ENCODE assay signal across 8 mouse cellular contexts in the genomic region with DNA sequence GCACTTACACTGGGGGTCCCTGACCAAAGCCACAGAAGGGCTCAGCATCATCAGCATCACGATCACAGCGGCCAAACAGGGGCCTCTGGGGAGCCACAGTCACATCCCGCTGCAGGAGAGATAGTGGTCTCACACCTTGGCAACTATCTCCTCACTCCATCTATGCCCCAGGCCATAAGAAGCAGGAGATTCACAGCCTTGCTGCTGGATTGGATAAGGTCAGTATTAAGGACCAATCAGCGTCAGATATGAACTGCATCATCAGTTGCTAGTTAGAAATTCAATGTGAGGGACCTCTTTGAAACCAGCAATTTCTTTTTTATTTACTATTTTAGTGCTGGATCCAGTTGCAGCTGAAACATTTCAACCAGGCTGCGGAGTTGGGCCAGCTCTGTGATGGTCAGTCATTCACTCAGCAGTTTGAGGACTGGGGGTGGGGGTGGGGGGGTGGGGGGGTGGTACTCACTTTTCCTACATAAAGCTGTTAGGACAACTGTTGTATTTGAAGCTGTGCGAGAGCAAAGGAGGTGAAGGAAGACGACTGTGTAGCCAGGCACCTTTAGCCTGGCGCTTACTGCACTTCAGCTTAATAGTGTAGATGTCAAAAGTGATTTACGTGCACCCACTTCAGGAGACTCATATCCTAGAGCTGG. TPM values are rescaled to one million over a fixed set of nuclear protein-coding genes. Genes with fewer than 3 reads are reported as not detected.
DNase-seq lines count a peak whose midpoint lies in the region; ATAC-seq lines count a peak whose summit lies in the region.
"Had no signal": no experiment of that assay in that cellular context is flagged by ENCODE, and none has a peak within 500 bp of the region (broad histone marks: within the 10 kb centered on the region; RNA-seq: fewer than 3 reads in every experiment).

No protein-coding gene starts in this region.

- no peaks in the 10 kb centered on the region for H3K27me3 ChIP-seq in forebrain, embryonic 13.5 days
- H3K27me3 ChIP-seq in hindbrain, embryonic 13.5 days = no peaks in the 10 kb centered on the region

- peak; percentile 68 for DNase-seq in MEL-GATA-1-ER (ENCODE audit: extremely low read depth, low read depth)
- peak; percentile 10 to 45 for DNase-seq in layer of hippocampus, postnatal 36 days
- DNase-seq in lung, postnatal 36 days = peak; percentile 94
- peak; percentile 25 to 33 for DNase-seq in right cerebral cortex, postnatal 36 days (ENCODE audit: low spot score in 2 of 2)

- WGBS in forebrain, embryonic 13.5 days = 20% methylated on average over 9 of the region's 9 CpGs
- WGBS in hindbrain, embryonic 13.5 days = 13% methylated on average over 9 of the region's 9 CpGs

- no peaks in the 10 kb centered on the region for H3K9me3 ChIP-seq in forebrain, embryonic 13.5 days (replicated peaks)
- H3K9me3 ChIP-seq in hindbrain, embryonic 13.5 days = no peaks in the 10 kb centered on the region

- H3K9ac ChIP-seq in forebrain, embryonic 13.5 days = no peak overlapping the region
- H3K9ac ChIP-seq in hindbrain, embryonic 13.5 days = peak overlapping the region; percentile 86; the same call in 1 of the 2 replicates

- no peaks in the 10 kb centered on the region for H3K4me1 ChIP-seq in brown adipose tissue, adult 24 weeks (ENCODE audit: control insufficient read depth, insufficient read depth, insufficient read length, low read length)
- H3K4me1 ChIP-seq in forebrain, embryonic 13.5 days = no peaks in the 10 kb centered on the region; the same call in 1 of the 2 replicates
- H3K4me1 ChIP-seq in hindbrain, embryonic 13.5 days (replicated peaks) = peaks cover 8% of the 10 kb centered on the region

- H3K4me2 ChIP-seq in forebrain, embryonic 13.5 days = peak overlapping the region; percentile 65
- peak overlapping the region; percentile 62 for H3K4me2 ChIP-seq in hindbrain, embryonic 13.5 days

- no peak overlapping the region for H3K27ac ChIP-seq in brown adipose tissue, adult 24 weeks (replicated peaks; ENCODE audit: low read depth, low read length)
- peak overlapping the region; percentile 97 for H3K27ac ChIP-seq in forebrain, embryonic 13.5 days
- peak overlapping the region; percentile 98 for H3K27ac ChIP-seq in hindbrain, embryonic 13.5 days

- 0 out of 2 replicates have a peak overlapping the region, but pooled peaks have one; percentile 12 for H3K4me3 ChIP-seq in brown adipose tissue, adult 24 weeks (ENCODE audit: insufficient read depth, low read depth, low read length)
- H3K4me3 ChIP-seq in forebrain, embryonic 13.5 days = peak overlapping the region; percentile 58
- peak overlapping the region; percentile 58 for H3K4me3 ChIP-seq in hindbrain, embryonic 13.5 days
- H3K4me3 ChIP-seq: myocyte had no signal

- no peaks in the 10 kb centered on the region for H3K36me3 ChIP-seq in forebrain, embryonic 13.5 days (ENCODE audit: poor library complexity, severe bottlenecking)
- H3K36me3 ChIP-seq in hindbrain, embryonic 13.5 days = no peaks in the 10 kb centered on the region

- peak; percentile 88 for ATAC-seq in forebrain, embryonic 13.5 days
- peak; percentile 88 for ATAC-seq in hindbrain, embryonic 13.5 days (ENCODE audit: low FRiP score)

RNA-seq across cellular contexts. Expression of a gene that starts 0.4 kb away (rescaled TPM):
- not detected in 2 replicates for polyA plus RNA-seq in brown adipose tissue, adult 24 weeks (2012; ENCODE audit: insufficient read depth, insufficient read length, missing spikeins)
- polyA plus RNA-seq in forebrain, embryonic 13.5 days (2015; fragmentation: Nextera tagmentation; extraction: Ambion mirVana) = 2.4 and 2.6 TPM in 2 replicates
- polyA plus RNA-seq in hindbrain, embryonic 13.5 days (2015; fragmentation: Nextera tagmentation; extraction: Ambion mirVana) = 3.6 and 4.1 TPM in 2 replicates
- total RNA-seq in layer of hippocampus, postnatal 36 days (2021) = 1 to 10 TPM; 2.3 to 3.6 TPM
- polyA plus RNA-seq: myocyte had no signal

RNA-seq across cellular contexts. Expression of a gene that starts 21.3 kb away (rescaled TPM):
- not detected in 2 replicates for polyA plus RNA-seq in brown adipose tissue, adult 24 weeks (2012; ENCODE audit: insufficient read depth, insufficient read length, missing spikeins)
- not detected in 2 replicates for polyA plus RNA-seq in forebrain, embryonic 13.5 days (2015; fragmentation: Nextera tagmentation; extraction: Ambion mirVana)
- not detected in 2 replicates for polyA plus RNA-seq in hindbrain, embryonic 13.5 days (2015; fragmentation: Nextera tagmentation; extraction: Ambion mirVana)
- not detected for total RNA-seq in layer of hippocampus, postnatal 36 days (2021)
- polyA plus RNA-seq: myocyte had no signal

RNA-seq across cellular contexts. Expression of a gene that starts 43.6 kb away (rescaled TPM):
- 0.67 TPM in 1 of 2 replicates, not detected in the other for polyA plus RNA-seq in brown adipose tissue, adult 24 weeks (2012; ENCODE audit: insufficient read depth, insufficient read length, missing spikeins)
- not detected in 2 replicates for polyA plus RNA-seq in forebrain, embryonic 13.5 days (2015; fragmentation: Nextera tagmentation; extraction: Ambion mirVana)
- not detected in 2 replicates for polyA plus RNA-seq in hindbrain, embryonic 13.5 days (2015; fragmentation: Nextera tagmentation; extraction: Ambion mirVana)
- under 1 TPM; 0.43 to 0.82 TPM for total RNA-seq in layer of hippocampus, postnatal 36 days (2021)
- polyA plus RNA-seq: myocyte had no signal

Comparison
In these comparisons a context has a peak if more than half of its experiments do, and no peak if none do; other contexts are left out.
1. DNase-seq: peak in every context shown above with its lines; median percentile 94 in lung, postnatal 36 days; 68 in MEL-GATA-1-ER; 29 in right cerebral cortex, postnatal 36 days; 28 in layer of hippocampus, postnatal 36 days.